Mouse (Mus musculus): ENCODE measurements around the gene Lipe. TPM values are rescaled to one million over a fixed set of nuclear protein-coding genes. Genes with fewer than 3 reads are reported as not detected.

Lipe gene
- polyA plus RNA-seq, 1 experiment from 2014 or later: 12.1 TPM

DNA sequence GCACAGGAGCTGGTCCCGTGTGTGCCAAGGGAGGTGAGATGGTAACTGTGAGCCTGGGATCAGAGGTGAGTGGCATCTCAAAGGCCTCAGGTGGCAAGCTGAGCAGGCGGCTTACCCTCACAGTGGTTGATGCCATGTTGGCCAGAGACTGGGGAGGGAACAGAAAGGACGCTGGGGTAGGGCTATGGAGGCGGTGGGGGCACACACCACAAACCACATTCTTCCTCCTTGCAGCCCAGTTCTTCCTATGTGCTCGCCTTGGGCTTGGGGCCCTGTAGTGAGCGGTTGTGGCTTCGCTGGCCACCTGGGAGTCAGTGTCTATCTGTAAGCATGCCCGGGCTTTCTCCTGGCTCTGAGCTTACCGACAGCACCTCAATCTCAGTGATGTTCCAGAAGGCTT, 13.7 kb downstream of the Lipe start:
- Histone ChIP-seq H3K4me1 (replicated peaks) (peaks cover 12% of the 10 kb centered on the region), H3K4me2 (no peak overlapping the region), H3K9me3 (no peaks in the 10 kb centered on the region), H3K27ac (no peak overlapping the region), H3K27me3 (no peaks in the 10 kb centered on the region), H3K4me3 (replicated peaks) (no peak overlapping the region), H3K9ac (replicated peaks) (no peak overlapping the region), H3K36me3 (peaks cover 72% of the 10 kb centered on the region)
- WGBS: 90% methylated on average over 9 of the region's 9 CpGs
- ATAC-seq (ENCODE audit: insufficient number of reproducible peaks, insufficient read depth, low FRiP score, low TSS enrichment, low read depth): no peak

GRCm38 (mm10) chr7:25384318-25384717, 14.2 kb downstream of the Lipe start:
- ATAC-seq (ENCODE audit: insufficient number of reproducible peaks, insufficient read depth, low FRiP score, low TSS enrichment, low read depth): no peak

DNA sequence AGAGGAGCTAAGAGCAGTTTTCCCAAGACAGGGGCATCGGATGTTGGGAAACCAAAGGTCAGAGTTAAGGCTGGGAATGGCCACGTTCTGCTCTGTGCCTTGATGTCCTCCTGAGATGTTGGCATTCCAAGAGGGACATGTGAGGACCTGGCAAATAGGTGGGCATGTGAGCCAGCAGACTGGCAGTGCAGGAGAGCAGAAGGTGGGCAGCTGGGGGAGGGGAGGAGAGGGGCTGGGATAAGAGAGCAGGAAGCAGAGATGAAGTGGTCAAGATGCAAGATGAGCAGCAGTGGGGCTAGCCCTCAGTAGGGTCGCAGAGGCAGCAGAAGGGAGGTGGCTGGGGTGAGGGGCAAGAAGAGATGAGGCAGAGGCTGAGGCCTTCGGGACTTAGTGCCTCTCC, 14.6 kb downstream of the Lipe start:
- Histone ChIP-seq H3K4me1 (replicated peaks) (peaks cover 16% of the 10 kb centered on the region), H3K27ac (no peak overlapping the region), H3K9me3 (no peaks in the 10 kb centered on the region), H3K4me2 (no peak overlapping the region), H3K4me3 (replicated peaks) (no peak overlapping the region), H3K27me3 (no peaks in the 10 kb centered on the region), H3K9ac (replicated peaks) (no peak overlapping the region), H3K36me3 (peaks cover 67% of the 10 kb centered on the region)
- ATAC-seq (ENCODE audit: insufficient number of reproducible peaks, insufficient read depth, low FRiP score, low TSS enrichment, low read depth): no peak
- WGBS: 79% methylated on average over 4 of the region's 4 CpGs

More at GRCm38 (mm10) chr7:25384318-25384717, 14.2 kb downstream of the Lipe start:
- WGBS: 88% methylated on average over 13 of the region's 13 CpGs
- Histone ChIP-seq H3K36me3 (peaks cover 69% of the 10 kb centered on the region), H3K4me1 (replicated peaks) (peaks cover 12% of the 10 kb centered on the region), H3K9ac (replicated peaks) (no peak overlapping the region), H3K4me3 (replicated peaks) (no peak overlapping the region), H3K4me2 (no peak overlapping the region), H3K27ac (no peak overlapping the region), H3K9me3 (no peaks in the 10 kb centered on the region), H3K27me3 (no peaks in the 10 kb centered on the region)

GRCm38 (mm10) chr7:25383385-25383784, 15.1 kb downstream of the Lipe start:
- H3K4me3 ChIP-seq (replicated peaks): no peak overlapping the region
- no peak for ATAC-seq (ENCODE audit: insufficient number of reproducible peaks, insufficient read depth, low FRiP score, low TSS enrichment, low read depth)
- H3K27ac ChIP-seq: no peak overlapping the region
- peaks cover 62% of the 10 kb centered on the region for H3K36me3 ChIP-seq
- H3K27me3 ChIP-seq: no peaks in the 10 kb centered on the region
- H3K4me1 ChIP-seq (replicated peaks): peaks cover 16% of the 10 kb centered on the region
- H3K9me3 ChIP-seq: no peaks in the 10 kb centered on the region
- no peak overlapping the region for H3K9ac ChIP-seq (replicated peaks)
- H3K4me2 ChIP-seq: no peak overlapping the region
- WGBS: 86% methylated on average over 7 of the region's 7 CpGs

GRCm38 (mm10) chr7:25382541-25382940, 16.0 kb downstream of the Lipe start:
- Histone ChIP-seq H3K9me3 (no peaks in the 10 kb centered on the region), H3K4me3 (replicated peaks) (no peak overlapping the region), H3K4me2 (no peak overlapping the region), H3K27ac (no peak overlapping the region), H3K9ac (replicated peaks) (no peak overlapping the region), H3K36me3 (peaks cover 54% of the 10 kb centered on the region), H3K27me3 (no peaks in the 10 kb centered on the region), H3K4me1 (replicated peaks) (peaks cover 16% of the 10 kb centered on the region)
- ATAC-seq (ENCODE audit: insufficient number of reproducible peaks, insufficient read depth, low FRiP score, low TSS enrichment, low read depth): no peak

DNA sequence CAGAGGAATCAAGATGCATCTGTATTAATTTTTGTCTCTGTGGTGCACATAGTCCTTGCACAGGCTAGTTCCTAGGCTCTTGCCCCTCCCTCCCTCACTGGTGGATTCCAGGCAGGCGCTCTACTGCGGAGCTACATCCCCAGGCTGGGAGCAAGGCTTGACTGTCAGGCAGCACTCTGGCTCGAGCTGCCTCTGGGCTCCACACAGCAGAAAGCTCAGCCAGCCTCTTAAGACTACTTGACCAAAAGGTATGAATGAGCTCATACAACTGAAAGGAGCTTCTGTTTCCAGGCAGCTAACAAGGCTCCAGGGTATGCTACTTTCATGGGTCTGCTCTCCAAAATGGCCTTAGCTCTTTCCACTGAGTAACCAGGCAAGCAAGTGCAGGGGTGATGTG, 17.2 kb downstream of the Lipe start:
- no peak for ATAC-seq (ENCODE audit: insufficient number of reproducible peaks, insufficient read depth, low FRiP score, low TSS enrichment, low read depth)
- Histone ChIP-seq H3K9ac (replicated peaks) (peak overlapping the region; percentile 18; the same call in 1 of the 2 replicates), H3K27ac (no peak overlapping the region), H3K36me3 (peaks cover 42% of the 10 kb centered on the region), H3K4me3 (replicated peaks) (no peak overlapping the region), H3K4me1 (replicated peaks) (peaks cover 24% of the 10 kb centered on the region), H3K9me3 (no peaks in the 10 kb centered on the region), H3K4me2 (no peak overlapping the region), H3K27me3 (peaks cover 2% of the 10 kb centered on the region; the same call in 1 of the 2 replicates)
- 45% methylated on average over 3 of the region's 3 CpGs for WGBS

- Histone ChIP-seq H3K4me1 (replicated peaks) (peaks cover 25% of the 10 kb centered on the region), H3K36me3 (peaks cover 35% of the 10 kb centered on the region), H3K4me3 (replicated peaks) (peak overlapping the region; percentile 45; the same call in 1 of the 2 replicates), H3K9ac (replicated peaks) (peak overlapping the region; percentile 61; the same call in 1 of the 2 replicates), H3K27ac (no peak overlapping the region), H3K27me3 (peaks cover 5% of the 10 kb centered on the region; the same call in 1 of the 2 replicates), H3K9me3 (no peaks in the 10 kb centered on the region), H3K4me2 (peak overlapping the region; percentile 83)
- no peak for ATAC-seq (ENCODE audit: insufficient number of reproducible peaks, insufficient read depth, low FRiP score, low TSS enrichment, low read depth)
- WGBS: 61% methylated on average over 18 of the region's 18 CpGs
Observed at GRCm38 (mm10) chr7:25380392-25381283, 17.9 kb downstream of the Lipe start.

DNA sequence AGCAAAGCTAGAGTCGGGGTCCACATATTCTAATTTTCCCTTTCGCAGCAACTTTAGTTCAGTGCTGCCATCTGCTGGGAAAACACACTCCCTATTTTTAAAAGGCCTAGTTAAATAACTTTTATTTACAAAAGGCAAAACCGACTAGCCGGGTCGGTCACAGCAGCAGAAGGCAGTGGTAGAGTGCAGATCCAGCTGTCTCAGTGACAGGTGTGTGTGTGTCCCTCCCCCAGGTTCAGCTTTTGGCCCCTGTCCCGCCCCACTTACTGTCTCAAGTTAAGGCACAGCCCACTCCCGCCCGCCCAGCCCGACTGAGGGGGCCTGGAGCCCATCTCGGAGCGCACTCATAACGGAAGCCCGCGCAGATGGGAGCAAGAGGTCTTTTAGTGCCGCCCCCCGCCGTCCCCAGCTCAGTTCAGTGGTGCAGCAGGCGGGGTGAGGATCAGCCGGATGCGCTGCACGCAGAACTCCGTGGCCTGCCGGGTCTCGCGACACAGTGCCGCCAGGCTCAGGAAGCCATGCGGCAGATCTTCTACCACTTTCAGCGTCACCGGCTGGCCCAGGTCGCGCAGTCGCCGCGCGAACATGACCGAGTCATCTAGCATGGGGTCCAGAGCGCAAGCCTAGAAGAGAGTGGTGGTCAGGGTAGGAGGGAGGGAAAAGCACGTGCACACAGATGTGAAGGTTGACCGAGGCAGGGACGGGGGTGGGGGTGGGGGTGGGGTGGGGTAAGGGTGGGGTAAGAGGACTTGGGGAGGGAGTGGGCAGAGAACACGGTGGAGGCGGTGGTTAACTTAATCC, 18.8 kb downstream of the Lipe start:
- Histone ChIP-seq H3K4me3 (replicated peaks) (peak overlapping the region; percentile 45), H3K27me3 (peaks cover 5% of the 10 kb centered on the region; the same call in 1 of the 2 replicates), H3K4me2 (peak overlapping the region; percentile 83), H3K27ac (0 out of 2 replicates have a peak overlapping the region, but pooled peaks have one; percentile 41), H3K4me1 (replicated peaks) (peaks cover 25% of the 10 kb centered on the region), H3K9ac (replicated peaks) (peak overlapping the region; percentile 61), H3K36me3 (peaks cover 26% of the 10 kb centered on the region), H3K9me3 (no peaks in the 10 kb centered on the region)
- ATAC-seq (ENCODE audit: insufficient number of reproducible peaks, insufficient read depth, low FRiP score, low TSS enrichment, low read depth): peak; percentile 66
- under 1% methylated on average over 41 of the region's 42 CpGs for WGBS

GRCm38 (mm10) chr7:25378181-25379100, 20.1 kb downstream of the Lipe start:
- Histone ChIP-seq H3K9me3 (no peaks in the 10 kb centered on the region), H3K4me1 (replicated peaks) (peaks cover 32% of the 10 kb centered on the region), H3K4me3 (replicated peaks) (no peak overlapping the region), H3K9ac (replicated peaks) (no peak overlapping the region), H3K4me2 (no peak overlapping the region), H3K27me3 (peaks cover 5% of the 10 kb centered on the region; the same call in 1 of the 2 replicates), H3K36me3 (peaks cover 13% of the 10 kb centered on the region), H3K27ac (no peak overlapping the region)
- ATAC-seq (ENCODE audit: insufficient number of reproducible peaks, insufficient read depth, low FRiP score, low TSS enrichment, low read depth): no peak
- WGBS: 83% methylated on average over 13 of the region's 13 CpGs

- Histone ChIP-seq H3K9ac (replicated peaks) (no peak overlapping the region), H3K36me3 (peaks cover 3% of the 10 kb centered on the region), H3K27ac (no peak overlapping the region), H3K4me3 (replicated peaks) (peak overlapping the region; percentile 34; the same call in 1 of the 2 replicates), H3K27me3 (peaks cover 5% of the 10 kb centered on the region; the same call in 1 of the 2 replicates), H3K9me3 (no peaks in the 10 kb centered on the region), H3K4me2 (peak overlapping the region; percentile 52), H3K4me1 (replicated peaks) (peaks cover 32% of the 10 kb centered on the region)
- 51% methylated on average over 8 of the region's 8 CpGs for WGBS
- no peak for ATAC-seq (ENCODE audit: insufficient number of reproducible peaks, insufficient read depth, low FRiP score, low TSS enrichment, low read depth)
Observed at GRCm38 (mm10) chr7:25377100-25377700, 21.3 kb downstream of the Lipe start.

Data from limb, embryonic 12.5 days (tissue).